Mouse (Mus musculus) brain, embryonic 14.5 days (tissue): ENCODE data around the gene B830017H08Rik.

ENCODE experiments used
- CTCF ChIP-seq: fragments of 200-500 bp; IDR thresholded peaks from 2 replicates; pipeline ENCODE4 v1.5.1; 2012; ENCODE audit warnings: inconsistent platforms, mild to moderate bottlenecking, moderate library complexity, borderline replicate concordance; ENCODE audit not compliant: insufficient read depth, insufficient read length; ENCODE audit errors: extremely low read depth
- POLR2A ChIP-seq: fragments of 200-500 bp; IDR thresholded peaks from 2 replicates; pipeline ENCODE4 v1.6.1; 2012; ENCODE audit warnings: mild to moderate bottlenecking, inconsistent platforms, borderline replicate concordance; ENCODE audit not compliant: poor library complexity, insufficient read depth, insufficient read length, severe bottlenecking; ENCODE audit errors: extremely low read depth

GRCm38 (mm10) chr16:17801777-17802455 is 31.0 kb upstream of the B830017H08Rik start:
- no peak for TF ChIP-seq CTCF
- TF ChIP-seq POLR2A = no peak
